Mouse (Mus musculus): ENCODE data around the gene Hoxa9.

- TF ChIP-seq POLR2A (IDR thresholded peaks at IDR 0.05; ENCODE audit: extremely low read depth, insufficient read depth, low read length) (no peak), CTCF (IDR thresholded peaks at IDR 0.05; ENCODE audit: low read depth, low read length) (no peak)
Observed at GRCm38 (mm10) chr6:52249826-52250225, 18.9 kb upstream of the Hoxa9 start.

All from liver, adult 2 months (tissue).